Mouse (Mus musculus): ENCODE measurements at regions not wholly inside any gene's neighbourhood (a gene's known extent, or its start where the extent isn't known, plus 50 kb on each side); places are given as distances from the start of the nearest gene placed in this dataset.

GRCm38 (mm10) chr1:57673957-57674699 lies 99.8 kb upstream of the Spats2l start:
- TF ChIP-seq EP300 (IDR thresholded peaks at IDR 0.05; ENCODE audit: insufficient read depth, low read depth, low read length) (no peak), POLR2A (IDR thresholded peaks at IDR 0.05; ENCODE audit: insufficient read depth, low read length) (no peak)

DNA sequence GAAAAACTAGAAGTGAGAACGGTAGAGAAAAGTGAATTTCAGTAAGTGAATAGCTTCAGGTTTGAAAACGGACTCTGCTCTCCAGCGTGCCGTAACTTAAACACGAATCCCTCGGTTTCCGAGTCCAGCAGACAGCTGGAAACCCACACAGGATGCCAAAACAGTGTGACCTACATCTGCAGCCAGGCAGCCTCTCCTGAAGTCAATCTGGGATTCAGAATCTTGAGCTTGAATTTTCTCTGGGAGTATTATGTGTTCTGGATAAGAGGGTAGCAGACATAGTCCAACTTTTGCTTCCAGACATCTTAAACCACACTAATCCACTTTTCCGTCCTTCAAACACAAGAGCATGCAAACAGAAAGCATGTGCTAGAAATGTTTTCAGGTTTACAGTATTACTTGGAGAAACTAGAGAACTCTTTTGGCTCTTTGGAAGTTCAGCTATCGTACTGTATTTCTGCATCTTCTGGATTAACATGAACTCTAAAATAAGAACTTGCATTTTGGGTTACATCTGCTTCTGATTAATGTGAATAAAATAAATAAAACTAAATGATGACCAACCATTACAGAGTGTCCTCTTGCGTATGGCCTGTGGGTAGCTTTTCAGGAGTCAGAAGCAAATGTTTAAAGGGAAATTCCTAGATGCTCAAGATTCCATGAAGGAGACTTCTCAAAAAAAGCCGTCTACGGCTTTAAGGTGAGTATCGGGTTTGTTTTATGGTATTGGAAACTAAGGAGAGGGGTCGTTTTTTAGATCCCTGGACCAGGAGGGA lies 89.4 kb upstream of the Spats2l start:
- H3K27ac ChIP-seq (ENCODE audit: insufficient read depth, low read length), result no peak overlapping the region
- no peaks in the 10 kb centered on the region for H3K4me1 ChIP-seq (ENCODE audit: control insufficient read depth, insufficient read depth, low read length)
- H3K4me3 ChIP-seq (ENCODE audit: low read depth, low read length), result no peak overlapping the region
- no peaks in the 10 kb centered on the region for H3K27me3 ChIP-seq (ENCODE audit: control insufficient read depth, insufficient read depth, low read length, poor library complexity, severe bottlenecking)
- no peaks in the 10 kb centered on the region for H3K36me3 ChIP-seq (ENCODE audit: control insufficient read depth, insufficient read depth, low read length, poor library complexity, severe bottlenecking)
- no peak for TF ChIP-seq EP300 (IDR thresholded peaks at IDR 0.05; ENCODE audit: insufficient read depth, low read depth, low read length)
- TF ChIP-seq POLR2A (IDR thresholded peaks at IDR 0.05; ENCODE audit: insufficient read depth, low read length), result no peak
- no peak for TF ChIP-seq CTCF (IDR thresholded peaks at IDR 0.05; ENCODE audit: low read depth, low read length)
- H3K9me3 ChIP-seq (replicated peaks; ENCODE audit: control insufficient read depth, insufficient read depth, low read length, poor library complexity, severe bottlenecking), result no peaks in the 10 kb centered on the region; the same call in 1 of the 2 replicates
- no peak overlapping the region for H3K9ac ChIP-seq (ENCODE audit: low read depth, poor library complexity, severe bottlenecking)

More at GRCm38 (mm10) chr1:57673957-57674699, 99.8 kb upstream of the Spats2l start:
- Histone ChIP-seq H3K9me3 (replicated peaks; ENCODE audit: control insufficient read depth, insufficient read depth, low read length, poor library complexity, severe bottlenecking) (no peaks in the 10 kb centered on the region), H3K27me3 (ENCODE audit: control insufficient read depth, insufficient read depth, low read length, poor library complexity, severe bottlenecking) (no peaks in the 10 kb centered on the region), H3K9ac (ENCODE audit: low read depth, poor library complexity, severe bottlenecking) (no peak overlapping the region), H3K4me1 (ENCODE audit: control insufficient read depth, insufficient read depth, low read length) (no peaks in the 10 kb centered on the region), H3K4me3 (ENCODE audit: low read depth, low read length) (no peak overlapping the region), H3K27ac (ENCODE audit: insufficient read depth, low read length) (no peak overlapping the region), H3K36me3 (ENCODE audit: control insufficient read depth, insufficient read depth, low read length, poor library complexity, severe bottlenecking) (no peaks in the 10 kb centered on the region)

GRCm38 (mm10) chr1:57689253-57689652 lies 84.7 kb upstream of the Spats2l start:
- no peaks in the 10 kb centered on the region for H3K27me3 ChIP-seq (ENCODE audit: control insufficient read depth, insufficient read depth, low read length, poor library complexity, severe bottlenecking)
- no peaks in the 10 kb centered on the region for H3K4me1 ChIP-seq (ENCODE audit: control insufficient read depth, insufficient read depth, low read length)
- no peaks in the 10 kb centered on the region for H3K36me3 ChIP-seq (ENCODE audit: control insufficient read depth, insufficient read depth, low read length, poor library complexity, severe bottlenecking)
- TF ChIP-seq CTCF (IDR thresholded peaks at IDR 0.05; ENCODE audit: low read depth, low read length) (no peak), POLR2A (IDR thresholded peaks at IDR 0.05; ENCODE audit: insufficient read depth, low read length) (no peak), EP300 (IDR thresholded peaks at IDR 0.05; ENCODE audit: insufficient read depth, low read depth, low read length) (no peak)
- no peak overlapping the region for H3K9ac ChIP-seq (ENCODE audit: low read depth, poor library complexity, severe bottlenecking)
- no peaks in the 10 kb centered on the region for H3K9me3 ChIP-seq (replicated peaks; ENCODE audit: control insufficient read depth, insufficient read depth, low read length, poor library complexity, severe bottlenecking)
- H3K27ac ChIP-seq (ENCODE audit: insufficient read depth, low read length), result no peak overlapping the region
- no peak overlapping the region for H3K4me3 ChIP-seq (ENCODE audit: low read depth, low read length)

- Histone ChIP-seq H3K4me1 (ENCODE audit: control insufficient read depth, insufficient read depth, low read length) (no peaks in the 10 kb centered on the region), H3K27me3 (ENCODE audit: control insufficient read depth, insufficient read depth, low read length, poor library complexity, severe bottlenecking) (no peaks in the 10 kb centered on the region), H3K36me3 (ENCODE audit: control insufficient read depth, insufficient read depth, low read length, poor library complexity, severe bottlenecking) (no peaks in the 10 kb centered on the region), H3K9ac (ENCODE audit: low read depth, poor library complexity, severe bottlenecking) (no peak overlapping the region), H3K27ac (ENCODE audit: insufficient read depth, low read length) (no peak overlapping the region), H3K9me3 (replicated peaks; ENCODE audit: control insufficient read depth, insufficient read depth, low read length, poor library complexity, severe bottlenecking) (no peaks in the 10 kb centered on the region), H3K4me3 (ENCODE audit: low read depth, low read length) (no peak overlapping the region)
- TF ChIP-seq CTCF (IDR thresholded peaks at IDR 0.05; ENCODE audit: low read depth, low read length) (no peak), POLR2A (IDR thresholded peaks at IDR 0.05; ENCODE audit: insufficient read depth, low read length) (no peak), EP300 (IDR thresholded peaks at IDR 0.05; ENCODE audit: insufficient read depth, low read depth, low read length) (no peak)
These were observed 66.1 kb upstream of the Spats2l start for GRCm38 (mm10) chr1:57707906-57708305.

DNA sequence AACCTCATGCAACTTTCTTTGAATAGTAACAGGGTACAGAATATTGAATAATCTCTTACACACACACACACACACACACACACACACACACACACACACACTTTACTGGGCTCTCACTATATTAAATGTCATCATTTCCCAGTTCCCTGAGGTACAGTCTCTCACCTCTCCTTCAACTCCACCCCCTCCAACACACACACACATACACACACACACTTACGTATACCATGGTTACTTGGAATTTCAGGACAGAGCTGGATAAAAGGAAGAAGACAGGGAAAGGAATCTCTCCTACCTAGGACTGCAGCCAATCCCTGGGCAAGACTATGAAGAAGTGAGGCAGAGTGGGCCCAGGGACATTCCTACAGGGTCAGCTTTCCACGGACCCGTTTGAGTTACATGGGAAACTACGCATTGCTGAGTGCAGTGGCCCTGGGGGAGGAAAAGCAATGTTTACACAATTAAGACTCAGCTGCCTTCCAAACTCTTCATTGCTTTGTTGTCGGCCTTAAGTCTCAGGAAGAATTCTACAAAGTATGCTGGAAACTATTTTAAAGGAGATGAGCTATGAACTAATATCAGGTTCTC lies 61.0 kb upstream of the Spats2l start:
- Histone ChIP-seq H3K9me3 (replicated peaks; ENCODE audit: control insufficient read depth, insufficient read depth, low read length, poor library complexity, severe bottlenecking) (no peaks in the 10 kb centered on the region), H3K27me3 (ENCODE audit: control insufficient read depth, insufficient read depth, low read length, poor library complexity, severe bottlenecking) (no peaks in the 10 kb centered on the region)

More for the DNA sequence above, 61.0 kb upstream of the Spats2l start:
- H3K4me3 ChIP-seq (ENCODE audit: low read depth, low read length), result no peak overlapping the region
- H3K36me3 ChIP-seq (ENCODE audit: control insufficient read depth, insufficient read depth, low read length, poor library complexity, severe bottlenecking), result no peaks in the 10 kb centered on the region
- no peak overlapping the region for H3K27ac ChIP-seq (ENCODE audit: insufficient read depth, low read length)
- H3K9ac ChIP-seq (ENCODE audit: low read depth, poor library complexity, severe bottlenecking), result no peak overlapping the region
- TF ChIP-seq EP300 (IDR thresholded peaks at IDR 0.05; ENCODE audit: insufficient read depth, low read depth, low read length) (no peak), POLR2A (IDR thresholded peaks at IDR 0.05; ENCODE audit: insufficient read depth, low read length) (no peak), CTCF (IDR thresholded peaks at IDR 0.05; ENCODE audit: low read depth, low read length) (no peak)
- no peaks in the 10 kb centered on the region for H3K4me1 ChIP-seq (ENCODE audit: control insufficient read depth, insufficient read depth, low read length)
